Mouse (Mus musculus): ENCODE results near the gene Lhx2. TPM values are rescaled to one million over a fixed set of nuclear protein-coding genes. Genes with fewer than 3 reads are reported as not detected.

Gene Lhx2
- polyA plus RNA-seq, 1 experiment from 2014 or later: 175 TPM

DNA sequence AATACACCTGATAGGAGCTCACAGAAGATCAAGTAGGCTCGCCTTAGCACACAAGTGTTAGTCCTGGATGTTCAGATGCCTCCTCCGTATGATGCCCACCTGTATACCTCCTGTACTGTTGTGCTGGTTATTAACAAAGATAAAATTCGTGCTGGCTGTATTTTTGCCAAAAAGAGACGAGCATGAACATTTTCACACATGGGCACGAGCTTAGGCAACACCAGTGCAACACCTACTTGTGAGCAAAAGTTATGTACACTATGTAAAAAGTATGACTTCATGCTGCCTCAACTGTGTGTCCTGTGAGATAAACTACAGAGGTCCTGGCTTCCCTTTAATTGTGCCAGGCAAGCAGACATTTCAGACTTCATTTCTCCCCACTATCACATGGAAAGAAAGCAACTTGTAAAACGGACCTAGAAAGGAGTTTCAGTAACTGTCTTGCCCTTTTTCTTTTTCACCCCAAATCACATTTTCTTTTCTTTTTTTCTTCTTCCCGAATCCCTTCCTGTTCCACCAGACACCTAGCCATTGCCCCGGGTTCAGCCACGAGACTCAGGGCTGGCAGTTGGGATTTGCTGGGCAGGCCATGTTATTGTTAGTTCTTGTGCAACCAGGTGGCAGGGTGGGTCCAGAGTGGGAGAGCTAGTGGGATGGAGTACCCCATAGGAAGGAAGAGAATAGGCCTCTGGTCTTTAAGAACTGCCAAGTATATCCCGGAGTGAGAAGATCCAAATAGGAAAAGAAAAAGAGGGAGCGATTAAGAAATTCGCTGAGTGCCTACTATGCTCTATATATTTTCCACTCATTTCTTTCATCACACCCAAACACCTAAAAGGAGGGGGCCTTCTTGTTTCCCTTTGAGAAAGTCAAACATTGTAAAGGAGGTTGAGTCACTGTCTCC is 10.6 kb downstream of the Lhx2 start:
- H3K27me3 ChIP-seq (ENCODE audit: control insufficient read depth, insufficient read depth, low read length): peaks cover 28% of the 10 kb centered on the region
- H3K4me2 ChIP-seq (ENCODE audit: low read depth, low read length, severe bottlenecking): peak overlapping the region; percentile 85
- peaks cover 22% of the 10 kb centered on the region for H3K4me1 ChIP-seq (replicated peaks; ENCODE audit: control insufficient read depth, insufficient read depth, low read length)
- ATAC-seq (replicated peaks; ENCODE audit: low FRiP score) (no peak), DNase-seq (ENCODE audit: low spot score) (peak; percentile 62)
- H3K36me3 ChIP-seq (ENCODE audit: control insufficient read depth, insufficient read depth, low read length): peaks cover 4% of the 10 kb centered on the region; the same call in 1 of the 2 replicates
- H3K27ac ChIP-seq (ENCODE audit: low read depth, low read length): peak overlapping the region; percentile 97
- WGBS: 10% methylated on average over 12 of the region's 12 CpGs
- peak overlapping the region; percentile 93 for H3K4me3 ChIP-seq (ENCODE audit: low read depth, low read length)
- H3K9ac ChIP-seq (ENCODE audit: low read length): peak overlapping the region; percentile 99
- H3K9me3 ChIP-seq (ENCODE audit: control insufficient read depth, low read length): no peaks in the 10 kb centered on the region

GRCm38 (mm10) chr2:38350386-38350785 is 11.3 kb downstream of the Lhx2 start:
- Histone ChIP-seq H3K9ac (ENCODE audit: low read length) (peak overlapping the region; percentile 99), H3K9me3 (ENCODE audit: control insufficient read depth, low read length) (no peaks in the 10 kb centered on the region), H3K4me3 (ENCODE audit: low read depth, low read length) (peak overlapping the region; percentile 93), H3K27me3 (ENCODE audit: control insufficient read depth, insufficient read depth, low read length) (peaks cover 21% of the 10 kb centered on the region), H3K4me1 (replicated peaks; ENCODE audit: control insufficient read depth, insufficient read depth, low read length) (peaks cover 22% of the 10 kb centered on the region), H3K36me3 (ENCODE audit: control insufficient read depth, insufficient read depth, low read length) (peaks cover 4% of the 10 kb centered on the region; the same call in 1 of the 2 replicates), H3K4me2 (ENCODE audit: low read depth, low read length, severe bottlenecking) (peak overlapping the region; percentile 85), H3K27ac (ENCODE audit: low read depth, low read length) (peak overlapping the region; percentile 97)
- ATAC-seq (replicated peaks; ENCODE audit: low FRiP score) (peak; percentile 39), DNase-seq (ENCODE audit: low spot score) (peak; percentile 73)
- under 1% methylated on average over 13 of the region's 13 CpGs for WGBS

- peak overlapping the region; percentile 93 for H3K4me3 ChIP-seq (ENCODE audit: low read depth, low read length)
- H3K9me3 ChIP-seq (ENCODE audit: control insufficient read depth, low read length): no peaks in the 10 kb centered on the region
- peaks cover 22% of the 10 kb centered on the region for H3K4me1 ChIP-seq (replicated peaks; ENCODE audit: control insufficient read depth, insufficient read depth, low read length)
- peak; percentile 97 for DNase-seq (ENCODE audit: low spot score)
- peak overlapping the region; percentile 97 for H3K27ac ChIP-seq (ENCODE audit: low read depth, low read length)
- peak overlapping the region; percentile 99 for H3K9ac ChIP-seq (ENCODE audit: low read length)
- H3K27me3 ChIP-seq (ENCODE audit: control insufficient read depth, insufficient read depth, low read length): peaks cover 20% of the 10 kb centered on the region
- H3K36me3 ChIP-seq (ENCODE audit: control insufficient read depth, insufficient read depth, low read length): peaks cover 4% of the 10 kb centered on the region; the same call in 1 of the 2 replicates
- peak overlapping the region; percentile 85 for H3K4me2 ChIP-seq (ENCODE audit: low read depth, low read length, severe bottlenecking)
- WGBS: under 1% methylated on average over 36 of the region's 37 CpGs
- peak; percentile 90 for ATAC-seq (replicated peaks; ENCODE audit: low FRiP score)
Observed at GRCm38 (mm10) chr2:38350796-38351195, 11.7 kb downstream of the Lhx2 start.

DNA sequence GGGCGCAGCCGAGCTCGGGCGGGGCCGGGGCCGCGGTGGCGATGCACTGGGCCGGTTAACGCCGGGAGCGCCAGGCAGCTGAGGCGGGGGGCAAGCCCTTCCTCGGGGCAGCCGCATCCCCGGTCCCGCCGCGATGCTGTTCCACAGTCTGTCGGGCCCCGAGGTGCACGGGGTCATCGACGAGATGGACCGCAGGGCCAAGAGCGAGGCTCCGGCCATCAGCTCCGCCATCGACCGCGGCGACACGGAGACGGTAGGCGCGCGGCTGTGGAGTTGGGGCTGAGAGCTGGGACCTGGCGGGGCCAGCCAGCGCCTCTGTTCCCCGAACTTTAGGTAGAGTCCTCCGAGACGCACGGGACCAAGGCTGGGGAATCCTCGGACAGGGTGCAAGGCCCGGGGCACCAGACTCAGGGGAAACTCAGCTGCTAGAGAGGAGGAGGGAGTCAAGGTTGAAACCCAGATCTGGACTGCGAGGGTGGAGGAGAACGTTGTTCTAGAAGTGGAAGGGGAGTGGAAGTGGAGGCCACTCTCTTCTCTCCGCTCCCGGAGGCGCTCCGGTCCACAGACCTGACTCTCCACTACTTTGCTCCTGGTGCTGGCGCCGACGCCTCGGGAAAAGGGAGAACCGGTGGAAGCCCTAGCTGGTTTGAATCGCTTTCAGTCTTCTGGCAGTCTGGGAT is 12.7 kb downstream of the Lhx2 start:
- peak; percentile 78 for DNase-seq (ENCODE audit: low spot score)
- Histone ChIP-seq H3K4me1 (replicated peaks; ENCODE audit: control insufficient read depth, insufficient read depth, low read length) (peaks cover 16% of the 10 kb centered on the region), H3K27ac (ENCODE audit: low read depth, low read length) (peak overlapping the region; percentile 97), H3K4me2 (ENCODE audit: low read depth, low read length, severe bottlenecking) (peak overlapping the region; percentile 85), H3K9ac (ENCODE audit: low read length) (peak overlapping the region; percentile 99), H3K36me3 (ENCODE audit: control insufficient read depth, insufficient read depth, low read length) (peaks cover 4% of the 10 kb centered on the region; the same call in 1 of the 2 replicates), H3K4me3 (ENCODE audit: low read depth, low read length) (peak overlapping the region; percentile 93), H3K9me3 (ENCODE audit: control insufficient read depth, low read length) (no peaks in the 10 kb centered on the region), H3K27me3 (ENCODE audit: control insufficient read depth, insufficient read depth, low read length) (peaks cover 20% of the 10 kb centered on the region)
- under 1% methylated on average over 55 of the region's 57 CpGs for WGBS
- ATAC-seq (replicated peaks; ENCODE audit: low FRiP score): no peak

DNA sequence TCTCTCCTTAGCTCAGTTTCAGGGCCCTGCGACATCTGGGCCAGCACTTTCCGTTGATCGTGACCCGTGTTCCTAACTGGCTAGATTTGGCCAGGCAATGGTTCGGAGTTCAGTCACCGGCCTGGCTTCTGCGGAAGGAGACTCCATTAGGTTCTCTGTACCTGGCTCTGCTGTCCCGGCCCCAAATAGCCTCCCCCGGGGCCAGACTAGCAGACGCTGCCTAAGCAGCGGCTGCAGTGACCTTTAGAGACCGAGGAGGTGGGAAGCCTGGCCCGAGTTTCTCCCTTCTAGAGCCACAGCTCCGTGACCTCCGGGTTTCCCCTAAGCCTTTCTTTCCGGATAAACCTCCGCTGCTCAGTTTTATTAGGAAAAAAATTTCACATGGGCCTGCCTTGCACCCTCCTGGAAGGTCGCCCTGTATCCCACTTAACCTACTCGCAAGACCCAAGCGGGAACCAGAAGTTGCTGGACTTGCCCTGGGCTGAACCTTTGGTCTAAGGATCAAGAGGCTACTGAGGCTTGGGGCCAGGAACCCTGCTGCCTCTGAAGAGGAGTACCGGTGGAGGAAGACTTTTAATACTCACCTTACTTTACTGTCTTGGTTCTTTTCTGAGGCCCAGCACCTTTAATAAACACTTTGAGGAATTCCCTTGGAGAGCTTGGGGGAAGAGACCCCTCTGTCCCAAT is 13.4 kb downstream of the Lhx2 start:
- Histone ChIP-seq H3K4me1 (replicated peaks; ENCODE audit: control insufficient read depth, insufficient read depth, low read length) (peaks cover 13% of the 10 kb centered on the region), H3K9ac (ENCODE audit: low read length) (peak overlapping the region; percentile 99), H3K4me2 (ENCODE audit: low read depth, low read length, severe bottlenecking) (peak overlapping the region; percentile 85), H3K36me3 (ENCODE audit: control insufficient read depth, insufficient read depth, low read length) (peaks cover 4% of the 10 kb centered on the region; the same call in 1 of the 2 replicates), H3K27me3 (ENCODE audit: control insufficient read depth, insufficient read depth, low read length) (peaks cover 18% of the 10 kb centered on the region), H3K9me3 (ENCODE audit: control insufficient read depth, low read length) (no peaks in the 10 kb centered on the region), H3K27ac (ENCODE audit: low read depth, low read length) (peak overlapping the region; percentile 97), H3K4me3 (ENCODE audit: low read depth, low read length) (peak overlapping the region; percentile 93)
- DNase-seq (ENCODE audit: low spot score): peak; percentile 60
- no peak for ATAC-seq (replicated peaks; ENCODE audit: low FRiP score)
- 1% methylated on average over 21 of the region's 21 CpGs for WGBS

GRCm38 (mm10) chr2:38353008-38353379 is 13.9 kb downstream of the Lhx2 start:
- Histone ChIP-seq H3K9ac (ENCODE audit: low read length) (peak overlapping the region; percentile 99), H3K4me3 (ENCODE audit: low read depth, low read length) (peak overlapping the region; percentile 93), H3K9me3 (ENCODE audit: control insufficient read depth, low read length) (no peaks in the 10 kb centered on the region), H3K27me3 (ENCODE audit: control insufficient read depth, insufficient read depth, low read length) (peaks cover 21% of the 10 kb centered on the region), H3K4me2 (ENCODE audit: low read depth, low read length, severe bottlenecking) (peak overlapping the region; percentile 85), H3K27ac (ENCODE audit: low read depth, low read length) (peak overlapping the region; percentile 97), H3K4me1 (replicated peaks; ENCODE audit: control insufficient read depth, insufficient read depth, low read length) (peaks cover 17% of the 10 kb centered on the region), H3K36me3 (ENCODE audit: control insufficient read depth, insufficient read depth, low read length) (peaks cover 4% of the 10 kb centered on the region; the same call in 1 of the 2 replicates)
- under 1% methylated on average over 10 of the region's 10 CpGs for WGBS
- no peak for ATAC-seq (replicated peaks; ENCODE audit: low FRiP score)
- DNase-seq (ENCODE audit: low spot score): peak; percentile 64

GRCm38 (mm10) chr2:38353664-38354063 is 14.6 kb downstream of the Lhx2 start:
- WGBS: 12% methylated on average over 4 of the region's 4 CpGs
- Histone ChIP-seq H3K4me1 (replicated peaks; ENCODE audit: control insufficient read depth, insufficient read depth, low read length) (peaks cover 18% of the 10 kb centered on the region), H3K4me2 (ENCODE audit: low read depth, low read length, severe bottlenecking) (peak overlapping the region; percentile 85), H3K27ac (ENCODE audit: low read depth, low read length) (peak overlapping the region; percentile 97), H3K27me3 (ENCODE audit: control insufficient read depth, insufficient read depth, low read length) (peaks cover 20% of the 10 kb centered on the region), H3K36me3 (ENCODE audit: control insufficient read depth, insufficient read depth, low read length) (peaks cover 4% of the 10 kb centered on the region; the same call in 1 of the 2 replicates), H3K4me3 (ENCODE audit: low read depth, low read length) (peak overlapping the region; percentile 93), H3K9ac (ENCODE audit: low read length) (peak overlapping the region; percentile 99), H3K9me3 (ENCODE audit: control insufficient read depth, low read length) (no peaks in the 10 kb centered on the region)
- DNase-seq (ENCODE audit: low spot score): no peak
- ATAC-seq (replicated peaks; ENCODE audit: low FRiP score): no peak

DNA sequence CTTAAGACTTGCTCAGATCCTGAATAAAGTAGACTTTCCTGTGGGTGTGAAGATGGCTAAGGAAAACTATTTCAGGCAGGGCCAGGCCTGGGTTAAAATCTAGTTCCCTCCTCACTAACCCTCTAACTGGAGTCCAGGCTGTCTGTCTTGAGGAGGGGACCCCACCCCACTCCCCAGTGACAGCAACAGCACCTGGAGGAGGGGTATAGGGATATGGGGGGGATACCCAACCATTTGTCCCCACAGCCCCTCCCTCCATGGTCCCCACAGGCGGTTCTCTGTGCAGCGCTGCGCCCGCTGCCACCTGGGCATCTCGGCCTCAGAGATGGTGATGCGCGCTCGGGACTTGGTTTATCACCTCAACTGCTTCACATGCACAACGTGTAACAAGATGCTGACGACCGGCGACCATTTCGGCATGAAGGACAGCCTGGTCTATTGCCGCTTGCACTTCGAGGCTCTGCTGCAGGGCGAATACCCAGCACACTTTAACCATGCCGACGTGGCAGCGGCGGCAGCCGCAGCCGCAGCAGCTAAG is 15.2 kb downstream of the Lhx2 start:
- peaks cover 18% of the 10 kb centered on the region for H3K27me3 ChIP-seq (ENCODE audit: control insufficient read depth, insufficient read depth, low read length)
- peaks cover 4% of the 10 kb centered on the region; the same call in 1 of the 2 replicates for H3K36me3 ChIP-seq (ENCODE audit: control insufficient read depth, insufficient read depth, low read length)
- peak overlapping the region; percentile 99 for H3K9ac ChIP-seq (ENCODE audit: low read length)
- no peaks in the 10 kb centered on the region for H3K9me3 ChIP-seq (ENCODE audit: control insufficient read depth, low read length)
- peak overlapping the region; percentile 85 for H3K4me2 ChIP-seq (ENCODE audit: low read depth, low read length, severe bottlenecking)
- peaks cover 19% of the 10 kb centered on the region for H3K4me1 ChIP-seq (replicated peaks; ENCODE audit: control insufficient read depth, insufficient read depth, low read length)
- DNase-seq (ENCODE audit: low spot score): peak; percentile 76
- H3K27ac ChIP-seq (ENCODE audit: low read depth, low read length): peak overlapping the region; percentile 97
- ATAC-seq (replicated peaks; ENCODE audit: low FRiP score): no peak
- peak overlapping the region; percentile 93 for H3K4me3 ChIP-seq (ENCODE audit: low read depth, low read length)
- 1% methylated on average over 22 of the region's 22 CpGs for WGBS
